Mouse (Mus musculus) forebrain, embryonic 15.5 days (tissue): ENCODE measurements around the gene Dpf3. TPM values are rescaled to one million over a fixed set of nuclear protein-coding genes. Genes with fewer than 3 reads are reported as not detected.

Source experiments
- ATAC-seq: fragments of 200-750 bp; cut with Nextera tagmentation; replicated peaks from 2 replicates; pipeline ENCODE4 v1.8.0; 2017; ENCODE audit warnings: mild to moderate bottlenecking, moderate TSS enrichment, moderate library complexity
- H3K27ac ChIP-seq: fragments of 300-500 bp; sonication (generic); replicated peaks from 2 replicates; pipeline ENCODE4 v1.5.1; 2015; ENCODE audit warnings: mild to moderate bottlenecking, inconsistent platforms
- H3K27me3 ChIP-seq: fragments of 300-500 bp; sonication (generic); 2 replicates; pipeline ENCODE4 v1.6.1; 2015; ENCODE audit warnings: inconsistent platforms
- H3K36me3 ChIP-seq: fragments of 300-500 bp; sonication (generic); 2 replicates; pipeline ENCODE4 v1.6.1; 2015; ENCODE audit warnings: mild to moderate bottlenecking, inconsistent platforms
- H3K4me1 ChIP-seq: fragments of 300-500 bp; sonication (generic); 2 replicates; pipeline ENCODE4 v1.6.1; 2015; ENCODE audit warnings: inconsistent platforms
- H3K4me2 ChIP-seq: fragments of 300-500 bp; sonication (generic); replicated peaks from 2 replicates; pipeline ENCODE4 v1.6.1; 2015; ENCODE audit warnings: mild to moderate bottlenecking, inconsistent platforms
- H3K4me3 ChIP-seq: fragments of 300-500 bp; sonication (generic); 2 replicates; pipeline ENCODE4 v1.5.1; 2015; ENCODE audit warnings: mild to moderate bottlenecking, inconsistent platforms
- H3K9ac ChIP-seq: fragments of 300-500 bp; sonication (generic); replicated peaks from 2 replicates; pipeline ENCODE4 v1.6.1; 2015; ENCODE audit warnings: mild to moderate bottlenecking, inconsistent platforms
- H3K9me3 ChIP-seq: fragments of 300-500 bp; sonication (generic); 2 replicates; pipeline ENCODE4 v1.6.1; 2016; ENCODE audit warnings: inconsistent platforms
- WGBS: fragments of 180-500 bp; shearing (Covaris S2); methylation state at CpG from one replicate; pipeline ENCODE4 v1.1.7; 2015; ENCODE audit warnings: mixed read lengths; 5-methylcytosine and 5-hydroxymethylcytosine counted together
- polyA plus RNA-seq: library from polyadenylated mRNA; unstranded; fragments of >200 nt; fragmentation: Nextera tagmentation; extraction: Ambion mirVana; gene quantifications from 2 replicates; pipeline ENCODE4 v1.2.1, GENCODE M21; 2015

Gene Dpf3
- polyA plus RNA-seq, 1 experiment from 2014 or later, result 11.2 TPM

GRCm38 (mm10) chr12:83240571-83240970 is 246.9 kb downstream of the Dpf3 start:
- Histone ChIP-seq H3K9ac (no peak overlapping the region), H3K27me3 (no peaks in the 10 kb centered on the region), H3K9me3 (no peaks in the 10 kb centered on the region), H3K4me3 (no peak overlapping the region), H3K4me1 (no peaks in the 10 kb centered on the region), H3K4me2 (no peak overlapping the region), H3K27ac (no peak overlapping the region), H3K36me3 (no peaks in the 10 kb centered on the region)
- ATAC-seq, result no peak

- no peak overlapping the region for H3K9ac ChIP-seq
- no peak overlapping the region for H3K4me2 ChIP-seq
- ATAC-seq, result no peak
- H3K36me3 ChIP-seq, result no peaks in the 10 kb centered on the region
- no peaks in the 10 kb centered on the region for H3K4me1 ChIP-seq
- H3K27ac ChIP-seq, result no peak overlapping the region
- H3K9me3 ChIP-seq, result no peaks in the 10 kb centered on the region
- WGBS, result 96% methylated on average over 6 of the region's 6 CpGs
- H3K4me3 ChIP-seq, result no peak overlapping the region
- no peaks in the 10 kb centered on the region for H3K27me3 ChIP-seq
These were observed 251.7 kb downstream of the Dpf3 start for GRCm38 (mm10) chr12:83235781-83236180.

- Histone ChIP-seq H3K9ac (no peak overlapping the region), H3K4me2 (no peak overlapping the region), H3K27ac (no peak overlapping the region), H3K36me3 (no peaks in the 10 kb centered on the region), H3K4me3 (no peak overlapping the region), H3K9me3 (no peaks in the 10 kb centered on the region), H3K27me3 (no peaks in the 10 kb centered on the region), H3K4me1 (no peaks in the 10 kb centered on the region)
- WGBS, result 55% methylated on average over 2 of the region's 2 CpGs
- no peak for ATAC-seq
These were observed 252.5 kb downstream of the Dpf3 start for GRCm38 (mm10) chr12:83234981-83235380.

- WGBS, result 31% methylated on average over 7 of the region's 7 CpGs
- no peaks in the 10 kb centered on the region for H3K9me3 ChIP-seq
- no peaks in the 10 kb centered on the region for H3K36me3 ChIP-seq
- no peak overlapping the region for H3K4me2 ChIP-seq
- no peak for ATAC-seq
- H3K9ac ChIP-seq, result no peak overlapping the region
- no peak overlapping the region for H3K4me3 ChIP-seq
- H3K4me1 ChIP-seq, result no peaks in the 10 kb centered on the region
- no peaks in the 10 kb centered on the region for H3K27me3 ChIP-seq
- H3K27ac ChIP-seq, result no peak overlapping the region
These were observed 253.9 kb downstream of the Dpf3 start for GRCm38 (mm10) chr12:83233651-83234050.

- Histone ChIP-seq H3K9ac (no peak overlapping the region), H3K4me1 (no peaks in the 10 kb centered on the region), H3K4me3 (no peak overlapping the region), H3K27me3 (no peaks in the 10 kb centered on the region), H3K9me3 (no peaks in the 10 kb centered on the region), H3K36me3 (no peaks in the 10 kb centered on the region), H3K4me2 (no peak overlapping the region), H3K27ac (no peak overlapping the region)
- 54% methylated on average over 5 of the region's 5 CpGs for WGBS
- no peak for ATAC-seq
These were observed 254.6 kb downstream of the Dpf3 start for GRCm38 (mm10) chr12:83232916-83233315.

- no peaks in the 10 kb centered on the region for H3K9me3 ChIP-seq
- no peak overlapping the region for H3K9ac ChIP-seq
- no peak overlapping the region for H3K4me2 ChIP-seq
- H3K27me3 ChIP-seq, result no peaks in the 10 kb centered on the region
- ATAC-seq, result no peak
- 82% methylated on average over 4 of the region's 4 CpGs for WGBS
- no peaks in the 10 kb centered on the region for H3K4me1 ChIP-seq
- H3K27ac ChIP-seq, result no peak overlapping the region
- H3K36me3 ChIP-seq, result no peaks in the 10 kb centered on the region
- no peak overlapping the region for H3K4me3 ChIP-seq
These were observed 256.3 kb downstream of the Dpf3 start for GRCm38 (mm10) chr12:83231258-83231657.

- Histone ChIP-seq H3K27ac (no peak overlapping the region), H3K9me3 (no peaks in the 10 kb centered on the region), H3K4me2 (no peak overlapping the region), H3K9ac (no peak overlapping the region), H3K27me3 (no peaks in the 10 kb centered on the region), H3K4me1 (no peaks in the 10 kb centered on the region), H3K4me3 (no peak overlapping the region), H3K36me3 (no peaks in the 10 kb centered on the region)
- 92% methylated on average over 6 of the region's 6 CpGs for WGBS
- ATAC-seq, result no peak
These were observed 257.8 kb downstream of the Dpf3 start for GRCm38 (mm10) chr12:83229683-83230082.

- WGBS, result 66% methylated on average over 4 of the region's 4 CpGs
- no peaks in the 10 kb centered on the region for H3K4me1 ChIP-seq
- H3K36me3 ChIP-seq, result no peaks in the 10 kb centered on the region
- no peak overlapping the region for H3K4me2 ChIP-seq
- no peak overlapping the region for H3K9ac ChIP-seq
- no peak overlapping the region for H3K27ac ChIP-seq
- H3K9me3 ChIP-seq, result no peaks in the 10 kb centered on the region
- no peaks in the 10 kb centered on the region for H3K27me3 ChIP-seq
- no peak for ATAC-seq
- H3K4me3 ChIP-seq, result no peak overlapping the region
These were observed 260.5 kb downstream of the Dpf3 start for GRCm38 (mm10) chr12:83227014-83227413.

- Histone ChIP-seq H3K4me1 (no peaks in the 10 kb centered on the region), H3K36me3 (no peaks in the 10 kb centered on the region), H3K27ac (no peak overlapping the region), H3K4me2 (no peak overlapping the region), H3K9me3 (no peaks in the 10 kb centered on the region), H3K27me3 (no peaks in the 10 kb centered on the region), H3K4me3 (no peak overlapping the region), H3K9ac (no peak overlapping the region)
- 80% methylated on average over 7 of the region's 7 CpGs for WGBS
- no peak for ATAC-seq
These were observed 266.6 kb downstream of the Dpf3 start for GRCm38 (mm10) chr12:83220964-83221363.

- no peak overlapping the region for H3K27ac ChIP-seq
- H3K4me1 ChIP-seq, result peaks cover 17% of the 10 kb centered on the region
- no peaks in the 10 kb centered on the region for H3K9me3 ChIP-seq
- no peak overlapping the region for H3K4me2 ChIP-seq
- H3K36me3 ChIP-seq, result no peaks in the 10 kb centered on the region
- H3K4me3 ChIP-seq, result no peak overlapping the region
- no peak overlapping the region for H3K9ac ChIP-seq
- WGBS, result 27% methylated on average over 6 of the region's 6 CpGs
- no peaks in the 10 kb centered on the region for H3K27me3 ChIP-seq
- no peak; the same call in 1 of the 2 replicates for ATAC-seq
These were observed 273.6 kb downstream of the Dpf3 start for GRCm38 (mm10) chr12:83213879-83214341.

- no peaks in the 10 kb centered on the region for H3K36me3 ChIP-seq
- no peak overlapping the region for H3K4me2 ChIP-seq
- H3K4me1 ChIP-seq, result peaks cover 32% of the 10 kb centered on the region
- 72% methylated on average over 2 of the region's 2 CpGs for WGBS
- no peaks in the 10 kb centered on the region for H3K27me3 ChIP-seq
- no peak for ATAC-seq
- H3K4me3 ChIP-seq, result no peak overlapping the region
- no peak overlapping the region for H3K27ac ChIP-seq
- H3K9me3 ChIP-seq, result no peaks in the 10 kb centered on the region
- H3K9ac ChIP-seq, result no peak overlapping the region
These were observed 275.5 kb downstream of the Dpf3 start for GRCm38 (mm10) chr12:83211976-83212375.

GRCm38 (mm10) chr12:83211146-83211822 is 276.2 kb downstream of the Dpf3 start:
- H3K9ac ChIP-seq, result no peak overlapping the region
- H3K4me1 ChIP-seq, result peaks cover 32% of the 10 kb centered on the region
- WGBS, result 78% methylated on average over 7 of the region's 7 CpGs
- no peak for ATAC-seq
- no peak overlapping the region for H3K4me2 ChIP-seq
- no peaks in the 10 kb centered on the region for H3K36me3 ChIP-seq
- H3K4me3 ChIP-seq, result no peak overlapping the region
- H3K27me3 ChIP-seq, result no peaks in the 10 kb centered on the region
- H3K27ac ChIP-seq, result no peak overlapping the region
- no peaks in the 10 kb centered on the region for H3K9me3 ChIP-seq

GRCm38 (mm10) chr12:83210735-83211134 is 276.8 kb downstream of the Dpf3 start:
- Histone ChIP-seq H3K27ac (no peak overlapping the region), H3K4me3 (no peak overlapping the region), H3K36me3 (no peaks in the 10 kb centered on the region), H3K9ac (no peak overlapping the region), H3K4me1 (peaks cover 32% of the 10 kb centered on the region), H3K4me2 (no peak overlapping the region), H3K27me3 (no peaks in the 10 kb centered on the region), H3K9me3 (no peaks in the 10 kb centered on the region)
- WGBS, result 73% methylated on average over 3 of the region's 3 CpGs
- ATAC-seq, result no peak
